Mouse (Mus musculus): ENCODE measurements around the gene Tacstd2. TPM values are rescaled to one million over a fixed set of nuclear protein-coding genes. Genes with fewer than 3 reads are reported as not detected.

Gene Tacstd2
- polyA plus RNA-seq (2014; fragmentation: Nextera tagmentation; extraction: Ambion mirVana), result 7.1 and 7.9 TPM in 2 replicates

DNA sequence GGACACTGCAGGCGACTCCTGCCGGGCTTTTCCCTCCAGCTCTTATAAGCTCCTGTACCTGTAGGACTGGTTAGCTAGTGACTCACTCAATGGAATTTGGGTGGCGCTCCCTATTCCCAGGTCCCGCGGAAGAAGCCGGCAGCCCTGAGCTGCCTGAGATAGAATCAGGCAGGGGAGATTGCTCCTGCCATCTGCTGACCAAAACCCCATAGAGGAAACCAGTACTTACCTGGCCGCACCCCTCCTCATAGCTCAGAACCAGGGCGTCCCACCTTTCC lies at the start of gene Tacstd2:
Gene Tacstd2 (minus strand): TSS at position 20 of the 278 bp plus-strand sequence.
- Histone ChIP-seq H3K4me2 (peak within 1 kb of the TSS; percentile 71), H3K9me3 (ENCODE audit: low read depth, low read length) (no peaks in the 10 kb centered on the region), H3K4me1 (ENCODE audit: insufficient read depth) (peaks cover 4% of the 10 kb centered on the region), H3K27ac (ENCODE audit: low read depth) (no peak within 1 kb of the TSS), H3K9ac (peak within 1 kb of the TSS; percentile 34; the same call in 1 of the 2 replicates), H3K36me3 (ENCODE audit: insufficient read depth) (no peaks in the 10 kb centered on the region), H3K27me3 (ENCODE audit: insufficient read depth, low read length) (peaks cover 49% of the 10 kb centered on the region), H3K4me3 (ENCODE audit: low read depth, low read length) (peak within 1 kb of the TSS; percentile 39)
- 4% methylated on average over 8 of the region's 8 CpGs for WGBS
- peak; percentile 59 for ATAC-seq (ENCODE audit: insufficient read depth)
- TF ChIP-seq CTCF (IDR thresholded peaks at IDR 0.05; ENCODE audit: low read depth), result 0 out of 2 replicates have a peak, but pooled peaks have one; percentile 12
- peak; percentile 51 for DNase-seq

DNA sequence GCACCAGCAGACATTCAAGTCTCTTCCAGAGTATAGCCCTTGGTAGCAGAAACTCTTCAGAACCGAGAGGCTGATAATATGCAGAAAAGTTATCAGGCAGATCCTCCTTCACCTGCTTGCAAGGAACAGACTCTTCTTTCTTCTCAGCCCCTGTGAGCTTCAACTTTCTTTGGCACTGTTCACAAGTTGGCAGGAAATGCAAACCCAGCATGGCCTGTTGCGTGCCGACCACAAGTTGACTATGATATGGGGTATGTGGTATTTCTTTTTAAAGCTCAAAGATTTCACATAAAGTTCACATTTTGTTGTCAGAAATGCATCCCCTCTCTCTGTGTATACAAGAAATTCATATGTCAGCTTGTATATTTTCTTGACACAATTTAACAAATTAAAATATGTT lies 30.7 kb upstream of the Tacstd2 start:
- H3K4me1 ChIP-seq (ENCODE audit: insufficient read depth), result no peaks in the 10 kb centered on the region
- H3K4me2 ChIP-seq, result no peak overlapping the region
- no peak for TF ChIP-seq CTCF (IDR thresholded peaks at IDR 0.05; ENCODE audit: low read depth)
- DNase-seq, result no peak
- no peak overlapping the region for H3K4me3 ChIP-seq (ENCODE audit: low read depth, low read length)
- no peak overlapping the region for H3K9ac ChIP-seq
- H3K9me3 ChIP-seq (ENCODE audit: low read depth, low read length), result no peaks in the 10 kb centered on the region
- H3K27ac ChIP-seq (ENCODE audit: low read depth), result no peak overlapping the region
- WGBS, result 86% methylated on average over 3 of the region's 3 CpGs
- no peak for ATAC-seq (ENCODE audit: insufficient read depth)
- no peaks in the 10 kb centered on the region for H3K27me3 ChIP-seq (ENCODE audit: insufficient read depth, low read length)
- no peaks in the 10 kb centered on the region for H3K36me3 ChIP-seq (ENCODE audit: insufficient read depth)

DNA sequence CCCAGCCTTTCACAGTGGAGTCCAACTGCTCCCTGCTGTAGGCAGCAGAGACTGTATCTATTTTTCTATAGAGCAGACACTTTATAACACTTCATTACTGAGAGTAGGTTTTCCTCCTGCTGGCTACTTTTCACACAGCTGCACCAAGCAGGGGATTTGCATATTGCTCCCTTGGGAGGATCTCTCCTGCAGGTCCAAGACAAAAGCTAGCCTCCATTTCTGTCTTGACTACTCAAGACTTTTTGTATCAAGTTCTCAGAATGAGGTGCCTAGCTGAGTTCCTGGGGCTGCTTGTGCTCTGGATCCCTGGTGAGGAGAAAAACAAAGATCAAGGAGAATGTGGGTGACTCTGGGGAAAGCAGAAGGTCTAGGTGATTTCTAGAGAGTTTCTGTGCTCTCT lies 19.8 kb upstream of the Tacstd2 start:
- Histone ChIP-seq H3K27ac (ENCODE audit: low read depth) (no peak overlapping the region), H3K36me3 (ENCODE audit: insufficient read depth) (no peaks in the 10 kb centered on the region), H3K9ac (no peak overlapping the region), H3K9me3 (ENCODE audit: low read depth, low read length) (no peaks in the 10 kb centered on the region), H3K4me3 (ENCODE audit: low read depth, low read length) (no peak overlapping the region), H3K4me2 (no peak overlapping the region), H3K27me3 (ENCODE audit: insufficient read depth, low read length) (no peaks in the 10 kb centered on the region), H3K4me1 (ENCODE audit: insufficient read depth) (no peaks in the 10 kb centered on the region)
- no peak for TF ChIP-seq CTCF (IDR thresholded peaks at IDR 0.05; ENCODE audit: low read depth)
- ATAC-seq (ENCODE audit: insufficient read depth) (no peak), DNase-seq (no peak)

DNA sequence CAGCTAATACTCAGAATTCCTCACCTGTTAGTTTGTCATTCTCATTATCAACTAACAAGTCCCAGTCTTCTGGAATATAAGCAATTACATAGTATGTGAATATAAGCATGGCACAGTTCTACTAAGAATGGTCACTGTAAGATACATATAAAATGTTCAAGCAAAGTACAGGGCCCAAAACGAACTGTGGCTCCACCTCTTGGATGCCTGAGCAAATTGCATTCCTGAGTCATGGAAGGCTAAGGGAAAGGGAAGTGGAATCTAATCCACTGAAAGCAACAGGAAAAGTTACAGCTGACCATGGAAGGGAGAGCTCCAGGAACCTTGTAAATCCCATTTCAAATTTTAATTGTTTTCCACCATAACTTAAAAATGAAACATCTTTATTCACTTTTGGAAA lies 14.0 kb upstream of the Tacstd2 start:
- Histone ChIP-seq H3K27me3 (ENCODE audit: insufficient read depth, low read length) (no peaks in the 10 kb centered on the region), H3K4me3 (ENCODE audit: low read depth, low read length) (no peak overlapping the region), H3K4me2 (no peak overlapping the region), H3K9ac (no peak overlapping the region), H3K4me1 (ENCODE audit: insufficient read depth) (no peaks in the 10 kb centered on the region), H3K9me3 (ENCODE audit: low read depth, low read length) (no peaks in the 10 kb centered on the region), H3K27ac (ENCODE audit: low read depth) (no peak overlapping the region), H3K36me3 (ENCODE audit: insufficient read depth) (no peaks in the 10 kb centered on the region)
- TF ChIP-seq CTCF (IDR thresholded peaks at IDR 0.05; ENCODE audit: low read depth), result peak; percentile 50
- 12% methylated on average over 1 of the region's 1 CpGs for WGBS
- no peak for ATAC-seq (ENCODE audit: insufficient read depth)
- peak; percentile 19 for DNase-seq

DNA sequence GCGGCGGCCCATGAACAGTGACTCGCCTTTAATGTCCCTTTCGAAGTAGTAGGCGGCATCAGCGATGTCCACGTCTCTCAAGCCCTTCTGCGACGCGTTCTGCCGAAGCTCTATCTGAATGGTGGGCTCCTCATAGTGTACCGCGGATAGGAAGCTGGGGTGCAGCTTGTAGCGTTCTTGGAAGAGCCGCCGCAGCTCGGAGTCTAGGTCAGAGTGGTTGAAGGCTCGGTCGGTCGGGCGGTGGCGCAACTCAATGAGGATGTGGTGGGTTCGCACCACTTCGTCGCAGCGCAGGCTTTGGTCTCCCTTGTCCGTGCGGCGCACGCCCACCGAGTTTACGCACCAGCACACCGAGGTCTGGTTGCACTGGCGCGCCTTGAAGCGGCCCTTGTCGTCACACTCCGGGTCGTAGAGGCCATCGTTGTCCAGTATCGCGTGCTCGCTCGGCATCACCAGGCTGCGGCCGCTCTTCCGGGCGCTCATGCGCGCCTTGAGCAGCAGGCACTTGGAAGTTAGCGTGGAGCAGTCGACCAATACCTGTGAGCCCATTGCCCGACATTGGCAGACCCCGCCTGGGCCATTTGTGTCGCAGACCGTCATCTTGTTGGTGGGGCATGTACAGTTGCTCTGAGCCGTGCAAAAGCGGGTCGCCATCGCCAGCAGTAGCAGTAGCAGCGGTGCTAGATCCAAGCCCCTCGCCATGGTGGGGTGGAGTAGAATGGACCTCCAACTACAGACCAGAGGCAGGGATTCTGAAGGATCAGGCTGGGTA lies 405 bp downstream of the Tacstd2 start:
- peak overlapping the region; percentile 34; the same call in 1 of the 2 replicates for H3K9ac ChIP-seq
- ATAC-seq (ENCODE audit: insufficient read depth), result peak; percentile 42
- peaks cover 49% of the 10 kb centered on the region for H3K27me3 ChIP-seq (ENCODE audit: insufficient read depth, low read length)

DNA sequence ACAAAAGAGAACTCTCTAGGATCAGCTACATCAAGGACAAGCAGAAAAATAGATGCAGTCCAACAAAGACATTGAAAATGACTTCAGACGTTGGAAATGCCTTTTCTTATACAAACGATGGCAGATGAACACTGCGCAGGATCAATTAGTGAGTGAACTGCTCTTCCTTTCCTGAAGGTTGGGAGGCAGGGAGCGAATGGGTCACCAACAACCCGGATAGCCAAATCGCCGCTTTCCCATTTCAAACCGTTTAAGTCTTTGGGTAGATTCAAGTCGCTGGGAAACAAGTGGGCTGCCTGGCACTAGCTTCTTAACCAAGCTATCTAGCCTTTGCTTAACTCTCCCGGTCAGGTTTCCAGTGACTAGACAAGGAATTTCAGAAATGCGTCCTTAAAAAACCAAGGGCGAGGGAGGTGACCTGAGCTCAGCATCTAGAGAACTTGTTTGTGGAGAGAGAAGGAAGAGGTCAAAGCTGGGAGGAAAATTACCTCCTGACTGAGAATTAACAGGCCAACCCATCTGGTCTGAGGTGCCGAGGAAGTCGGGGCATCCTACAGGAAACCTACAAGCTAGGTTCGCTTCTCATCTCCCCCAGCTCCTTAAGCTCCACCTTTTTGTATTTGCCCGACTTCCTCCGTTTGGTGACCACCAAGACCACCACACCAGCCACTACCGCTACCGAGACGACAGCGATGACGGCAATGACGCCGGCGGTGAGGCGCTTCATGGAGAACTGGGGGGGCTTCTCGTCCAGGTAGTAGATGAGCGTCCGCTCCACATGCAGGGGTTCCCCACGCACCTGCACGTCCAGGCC lies 1.2 kb downstream of the Tacstd2 start:
- ATAC-seq (ENCODE audit: insufficient read depth) (no peak), DNase-seq (peak; percentile 2)
- Histone ChIP-seq H3K4me2 (peak overlapping the region; percentile 71), H3K27me3 (ENCODE audit: insufficient read depth, low read length) (peaks cover 49% of the 10 kb centered on the region), H3K9ac (peak overlapping the region; percentile 34; the same call in 1 of the 2 replicates), H3K9me3 (ENCODE audit: low read depth, low read length) (no peaks in the 10 kb centered on the region), H3K4me1 (ENCODE audit: insufficient read depth) (peaks cover 4% of the 10 kb centered on the region), H3K4me3 (ENCODE audit: low read depth, low read length) (peak overlapping the region; percentile 39), H3K36me3 (ENCODE audit: insufficient read depth) (no peaks in the 10 kb centered on the region), H3K27ac (ENCODE audit: low read depth) (no peak overlapping the region)
- no peak for TF ChIP-seq CTCF (IDR thresholded peaks at IDR 0.05; ENCODE audit: low read depth)
- 9% methylated on average over 31 of the region's 31 CpGs for WGBS

More for the DNA sequence above, 405 bp downstream of the Tacstd2 start:
- peak; percentile 55 for DNase-seq
- no peaks in the 10 kb centered on the region for H3K36me3 ChIP-seq (ENCODE audit: insufficient read depth)
- peaks cover 4% of the 10 kb centered on the region for H3K4me1 ChIP-seq (ENCODE audit: insufficient read depth)
- no peak for TF ChIP-seq CTCF (IDR thresholded peaks at IDR 0.05; ENCODE audit: low read depth)
- peak overlapping the region; percentile 71 for H3K4me2 ChIP-seq
- peak overlapping the region; percentile 39 for H3K4me3 ChIP-seq (ENCODE audit: low read depth, low read length)
- H3K9me3 ChIP-seq (ENCODE audit: low read depth, low read length), result no peaks in the 10 kb centered on the region
- 1% methylated on average over 62 of the region's 62 CpGs for WGBS
- H3K27ac ChIP-seq (ENCODE audit: low read depth), result no peak overlapping the region

Data from lung, embryonic 14.5 days (tissue).